Mouse (Mus musculus) thymus, adult 18-20 months (tissue): Measurements from ENCODE around the gene Zg16.

Experiments
- DNase-seq, 2 experiments: peaks; one replicate each; pipeline ENCODE4 v3.0.0; 2022; ENCODE audit warnings: mixed read lengths in 2 of 2

Zg16 gene

GRCm38 (mm10) chr7:127019306-127019960, 67.7 kb downstream of the Zg16 start:
- DNase-seq, result no peak

GRCm38 (mm10) chr7:127018416-127019305, 68.5 kb downstream of the Zg16 start:
- DNase-seq, result no peak

- DNase-seq, result no peak
These were observed 69.2 kb downstream of the Zg16 start for GRCm38 (mm10) chr7:127017950-127018345.

GRCm38 (mm10) chr7:127016971-127017949, 69.9 kb downstream of the Zg16 start, which contains the start of gene Pagr1a:
Gene Pagr1a (minus strand): TSS chr7:127017352.
- peak; percentile 95 to 96 for DNase-seq

GRCm38 (mm10) chr7:127016486-127016938, 70.6 kb downstream of the Zg16 start:
- no peak for DNase-seq

GRCm38 (mm10) chr7:127016481-127016485, 70.8 kb downstream of the Zg16 start, which contains the start of gene Pagr1b:
Gene Pagr1b (minus strand): TSS chr7:127016484.
- no peak for DNase-seq

- peak in 1 of 2 experiments; percentile 45 for DNase-seq
These were observed 71.0 kb downstream of the Zg16 start for GRCm38 (mm10) chr7:127016081-127016480.

GRCm38 (mm10) chr7:127014993-127015392, 72.1 kb downstream of the Zg16 start:
- DNase-seq, result no peak

- DNase-seq, result peak in 1 of 2 experiments; percentile 58
These were observed 72.8 kb downstream of the Zg16 start, which contains the start of gene Mvp for GRCm38 (mm10) chr7:127014320-127014719. Gene Mvp (minus strand): TSS chr7:127014621.

- DNase-seq, result no peak
These were observed 73.7 kb downstream of the Zg16 start for GRCm38 (mm10) chr7:127013385-127013784.

GRCm38 (mm10) chr7:127012845-127013244, 74.3 kb downstream of the Zg16 start:
- DNase-seq, result no peak

GRCm38 (mm10) chr7:127012374-127012773, 74.8 kb downstream of the Zg16 start:
- no peak for DNase-seq

- DNase-seq, result no peak
These were observed 75.4 kb downstream of the Zg16 start for GRCm38 (mm10) chr7:127011717-127012116.

GRCm38 (mm10) chr7:127011051-127011450, 76.1 kb downstream of the Zg16 start:
- no peak for DNase-seq

GRCm38 (mm10) chr7:127009307-127010085, 77.6 kb downstream of the Zg16 start:
- DNase-seq, result no peak

GRCm38 (mm10) chr7:127008239-127009019, 78.7 kb downstream of the Zg16 start:
- no peak for DNase-seq

- no peak for DNase-seq
These were observed 79.7 kb downstream of the Zg16 start for GRCm38 (mm10) chr7:127007313-127008024.

GRCm38 (mm10) chr7:127004122-127004875, 82.8 kb downstream of the Zg16 start:
- DNase-seq, result no peak

- no peak for DNase-seq
These were observed 83.5 kb downstream of the Zg16 start for GRCm38 (mm10) chr7:127003620-127004019.
